Mouse (Mus musculus): ENCODE measurements at regions not wholly inside any gene's neighbourhood (a gene's known extent, or its start where the extent isn't known, plus 50 kb on each side); places are given as distances from the start of the nearest gene placed in this dataset.

DNA sequence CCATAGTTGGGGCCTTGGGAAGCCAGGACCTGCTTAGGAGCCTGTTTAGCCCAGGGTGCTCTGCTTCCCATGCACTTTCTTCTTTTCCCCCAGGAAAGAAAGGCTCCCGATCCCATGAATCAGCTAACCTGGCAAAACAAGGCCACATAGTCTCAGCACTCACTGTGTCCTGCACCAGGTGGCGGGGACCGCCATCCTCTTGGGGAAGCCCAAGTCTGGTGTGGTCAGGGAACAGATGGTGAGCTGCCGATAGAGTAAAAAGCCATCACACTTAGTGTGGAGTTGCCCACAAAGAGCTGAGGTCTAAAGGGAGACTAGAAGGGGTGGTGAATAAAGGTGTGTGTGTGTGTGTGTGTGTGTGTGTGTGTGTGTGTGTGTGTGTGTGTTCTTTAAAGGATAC lies 57.0 kb upstream of the Lrpap1 start:
- DNase-seq: no peak

GRCm38 (mm10) chr5:35162120-35162519 lies 56.6 kb upstream of the Lrpap1 start:
- DNase-seq: no peak

DNA sequence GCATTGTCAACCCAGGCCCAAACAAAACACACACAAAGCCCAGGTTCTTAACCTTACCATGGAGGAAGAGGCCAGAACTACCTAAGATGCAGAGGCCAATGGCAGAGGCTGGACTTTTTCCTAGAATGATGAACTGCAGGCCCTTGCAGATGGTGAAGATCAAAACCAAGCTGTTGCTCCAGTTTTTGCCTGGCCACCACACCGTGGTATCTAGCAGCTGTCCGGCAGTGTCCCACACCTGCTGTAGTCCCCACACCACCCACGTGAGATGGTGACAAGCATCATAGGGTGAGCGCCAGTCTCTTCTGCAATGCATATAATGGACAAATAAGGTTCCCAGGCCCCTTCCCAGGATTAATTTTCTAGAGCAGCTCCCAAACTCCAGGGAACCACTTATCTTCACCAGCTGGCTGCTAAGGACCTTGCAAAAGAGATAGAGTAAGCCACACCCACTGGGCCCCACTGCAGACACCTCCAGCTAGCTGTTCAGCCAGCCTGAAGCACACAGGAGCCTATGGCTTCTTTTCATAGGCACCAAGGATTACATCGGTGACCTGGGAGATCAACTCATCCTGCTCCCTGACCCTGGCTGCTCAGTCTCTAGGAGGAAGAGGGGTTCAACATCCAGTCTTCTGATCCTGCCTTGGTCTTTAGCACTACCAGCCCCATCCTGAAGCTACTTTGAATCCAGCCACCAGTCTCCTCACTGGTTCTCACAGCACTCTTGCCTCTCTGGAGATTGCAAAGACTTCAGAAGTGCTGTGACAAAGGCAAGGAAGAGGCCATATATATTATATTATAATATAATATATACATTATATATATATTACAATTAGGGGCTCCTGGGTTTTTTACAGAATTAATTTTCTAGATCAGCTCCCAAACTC lies 55.6 kb upstream of the Lrpap1 start:
- DNase-seq: no peak

DNA sequence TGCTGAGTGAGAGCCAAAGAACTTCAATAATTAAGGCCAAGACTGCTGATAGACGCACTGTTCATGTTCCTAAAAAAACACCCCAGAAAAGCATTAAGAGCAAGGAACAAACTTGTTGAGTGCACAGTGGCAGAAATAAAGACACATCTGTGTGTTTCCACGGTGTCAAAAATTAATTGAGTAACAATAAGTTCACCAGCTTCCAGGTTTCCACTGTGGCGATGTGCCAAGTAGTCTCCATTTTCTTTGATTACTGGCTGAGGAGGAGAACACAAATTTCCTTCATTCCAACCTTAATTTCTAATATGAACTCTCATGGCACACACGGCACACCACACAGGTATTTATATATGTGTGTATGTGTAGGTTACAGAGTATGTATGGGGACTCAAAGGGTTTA lies 54.3 kb upstream of the Lrpap1 start:
- DNase-seq: no peak

- no peak for DNase-seq
Observed at GRCm38 (mm10) chr5:35159178-35159661, 53.7 kb upstream of the Lrpap1 start.

DNA sequence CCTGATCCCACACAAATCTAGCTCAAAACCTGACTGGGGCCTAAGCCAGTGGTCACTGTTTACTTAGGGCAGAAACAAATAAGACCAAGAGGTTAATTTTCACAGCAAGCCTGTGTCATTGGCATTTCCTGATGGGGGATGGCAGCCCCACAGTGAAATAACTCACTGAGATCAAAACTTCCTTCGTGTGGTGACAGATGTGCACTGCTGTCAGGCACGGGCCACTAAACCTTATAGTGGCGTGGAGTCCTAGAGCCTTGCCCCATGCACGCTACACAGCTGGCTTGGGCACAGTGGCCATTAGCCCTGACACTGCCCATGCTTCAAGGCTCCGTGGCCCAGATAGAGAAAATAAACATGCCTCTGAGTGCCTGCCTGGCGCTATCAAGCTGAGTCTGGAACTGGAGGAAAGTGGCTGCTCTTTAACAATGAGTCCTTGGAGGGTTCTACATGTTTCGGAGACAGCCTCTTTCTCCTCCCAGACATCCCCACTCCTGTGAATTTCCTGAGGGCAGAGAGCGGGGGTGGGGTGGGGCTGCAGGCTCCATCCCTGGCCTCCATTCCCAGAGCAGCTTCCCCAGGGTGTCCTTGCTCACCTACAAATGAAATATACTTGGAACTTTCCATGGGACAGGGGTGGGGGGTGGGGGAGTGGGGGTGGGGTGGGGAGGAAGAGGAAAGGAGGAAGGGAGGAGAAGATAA lies 52.9 kb upstream of the Lrpap1 start:
- DNase-seq: no peak

DNA sequence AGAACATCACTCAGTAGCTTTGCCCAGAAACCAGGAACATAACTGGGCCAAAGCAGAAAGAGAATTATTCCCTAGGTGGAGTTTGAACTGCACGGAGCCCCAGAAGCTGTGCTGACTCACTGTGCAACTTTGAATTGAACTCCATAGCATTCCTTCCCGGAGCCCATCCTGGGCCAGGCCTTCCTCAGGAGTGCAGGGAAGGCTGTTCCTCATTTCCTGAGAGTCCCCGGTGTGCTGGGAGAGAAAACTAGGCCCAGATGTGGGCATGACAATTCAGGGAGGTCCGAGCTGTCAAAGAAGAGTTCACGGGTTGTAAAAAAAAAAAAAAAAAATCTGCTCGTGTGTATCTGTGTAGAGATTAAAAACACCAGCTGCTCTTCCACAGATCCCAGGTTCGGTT lies 50.8 kb upstream of the Lrpap1 start:
- DNase-seq: no peak

GRCm38 (mm10) chr5:35155717-35156116 lies 50.2 kb upstream of the Lrpap1 start:
- DNase-seq: no peak

Measured in adrenal gland, postnatal 10 days (tissue).